Mouse (Mus musculus) embryo, embryonic 10.5 days (tissue): ENCODE measurements at regions not wholly inside any gene's neighbourhood (a gene's known extent, or its start where the extent isn't known, plus 50 kb on each side); places are given as distances from the start of the nearest gene placed in this dataset.

Experiments used
- DNase-seq: peaks from one replicate; pipeline ENCODE4 v3.0.0-alpha.2; 2015; ENCODE audit warnings: low spot score

DNA sequence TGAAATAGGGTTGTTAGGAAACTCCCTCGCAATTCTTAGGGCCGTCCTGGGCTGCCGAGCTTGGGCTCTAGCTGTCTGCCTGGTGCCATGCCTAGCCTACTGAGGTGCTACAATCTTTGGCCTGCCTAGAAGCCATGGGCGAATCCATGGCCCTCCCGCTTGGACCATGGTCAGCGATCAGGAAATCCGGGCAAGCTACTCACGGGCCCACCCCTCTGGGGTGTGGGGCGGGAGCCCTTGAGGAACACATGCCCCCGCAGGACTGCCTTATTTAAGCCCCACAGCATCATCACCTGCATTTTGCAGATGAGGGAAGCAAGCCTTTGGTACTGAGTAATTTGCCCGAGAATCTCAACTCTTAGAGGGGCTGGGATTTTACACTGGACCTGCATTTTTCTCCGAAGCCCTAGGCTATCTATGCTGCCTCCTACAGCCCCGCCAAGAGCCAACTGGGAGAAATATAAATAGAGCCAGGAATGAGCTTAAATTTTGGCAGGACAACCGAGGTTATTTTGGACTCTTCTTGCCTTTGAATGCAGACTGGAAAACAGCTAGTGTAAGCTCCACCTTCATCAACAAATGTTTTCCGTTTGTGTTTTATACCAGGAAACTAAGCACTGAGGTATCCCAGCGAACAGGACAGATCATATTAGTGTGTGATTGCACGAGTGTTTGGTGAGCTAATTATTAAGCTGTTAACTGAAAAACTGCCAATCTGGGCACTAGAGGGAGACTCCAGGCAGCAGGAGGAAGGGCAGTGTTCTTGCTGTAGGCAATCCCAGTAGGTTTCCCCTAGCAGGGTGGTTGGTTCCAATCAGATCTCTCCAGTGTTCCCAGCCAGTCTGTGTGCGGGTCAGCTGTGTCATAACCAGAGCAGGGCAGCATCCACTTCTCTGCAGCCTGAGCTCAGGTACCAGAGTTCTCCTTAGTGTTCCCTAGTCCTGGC, 183.6 kb upstream of the Foxn2 start:
- DNase-seq: peak; percentile 81

DNA sequence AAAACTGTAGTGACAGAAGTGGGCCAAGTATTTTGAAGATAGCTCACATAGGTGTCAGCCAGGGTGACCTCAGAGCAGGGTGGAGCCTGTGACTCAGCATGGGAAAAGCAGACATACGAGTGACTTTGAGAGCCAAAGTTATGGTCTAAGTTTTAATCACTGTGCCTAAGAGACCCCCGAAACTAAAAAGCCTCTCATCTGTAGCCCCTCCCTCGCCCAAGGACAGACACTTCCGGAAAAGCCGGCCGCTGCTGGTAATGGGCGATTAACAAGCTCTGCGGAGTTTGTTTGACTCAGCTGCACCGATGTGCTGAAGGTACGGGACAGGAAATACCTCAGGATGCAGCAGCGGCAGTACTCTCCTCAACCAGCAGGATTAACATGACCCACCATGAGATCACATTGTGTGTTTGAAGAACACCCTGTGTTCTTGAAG, 182.1 kb upstream of the Foxn2 start:
- DNase-seq: peak; percentile 37

DNA sequence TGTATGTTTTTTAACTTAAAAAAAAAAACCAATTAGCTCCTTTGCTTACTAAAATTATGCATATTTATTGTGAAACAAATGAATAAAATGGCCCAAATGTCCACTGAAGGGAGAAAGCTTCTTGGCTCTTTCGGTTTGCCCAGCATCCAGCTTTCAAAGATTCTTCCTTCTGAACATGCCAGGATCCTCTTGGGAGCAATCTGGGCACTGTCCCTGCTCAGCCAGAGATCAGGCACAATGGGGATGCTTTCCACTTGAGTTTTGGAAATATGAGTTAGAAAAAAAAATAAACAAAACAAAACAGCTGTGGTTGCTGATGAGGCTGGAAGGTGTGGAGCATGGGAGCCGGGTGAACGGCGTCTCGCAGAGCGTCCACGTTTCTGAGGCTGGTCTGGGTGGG, 180.3 kb upstream of the Foxn2 start:
- no peak for DNase-seq

DNA sequence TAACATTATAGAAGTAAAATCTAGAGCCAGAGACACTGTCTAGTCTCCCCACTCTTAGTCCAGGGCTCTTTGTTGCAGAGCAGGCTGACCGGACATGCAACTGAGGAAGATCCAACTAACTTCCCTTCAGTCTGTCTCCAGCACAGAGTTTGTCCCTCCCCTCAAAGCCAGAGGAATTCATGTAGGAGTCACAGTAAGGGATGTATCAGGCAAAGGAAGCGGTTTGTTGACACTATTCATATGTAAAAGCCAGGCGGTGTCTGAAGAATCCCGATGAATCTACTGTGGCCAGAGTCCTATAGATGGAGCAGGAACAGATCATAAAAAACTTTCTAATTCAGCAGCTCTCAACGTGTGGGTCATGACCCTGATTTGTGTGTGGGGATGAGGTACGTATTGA, 179.7 kb upstream of the Foxn2 start:
- DNase-seq: no peak

DNA sequence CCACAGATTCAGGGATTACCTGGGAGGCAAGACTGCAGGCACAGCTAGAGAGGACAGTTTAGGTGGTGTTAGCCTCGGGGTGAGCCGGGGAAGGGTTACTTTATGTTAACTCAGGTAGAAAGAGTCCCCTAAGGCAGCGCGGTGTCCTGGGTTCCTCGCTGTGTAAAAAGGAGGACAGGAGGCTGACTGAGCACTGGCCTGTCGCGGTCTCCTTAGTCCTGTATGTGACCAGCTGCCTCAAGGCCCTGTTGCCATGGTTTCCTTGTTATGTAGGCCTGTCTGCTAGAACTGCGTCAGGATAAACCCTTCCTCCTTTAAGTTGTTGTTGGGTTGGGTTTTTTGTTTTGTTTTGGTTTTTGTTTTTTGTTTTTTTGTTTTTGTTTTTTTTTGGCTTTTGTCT, 179.0 kb upstream of the Foxn2 start:
- peak; percentile 54 for DNase-seq

DNA sequence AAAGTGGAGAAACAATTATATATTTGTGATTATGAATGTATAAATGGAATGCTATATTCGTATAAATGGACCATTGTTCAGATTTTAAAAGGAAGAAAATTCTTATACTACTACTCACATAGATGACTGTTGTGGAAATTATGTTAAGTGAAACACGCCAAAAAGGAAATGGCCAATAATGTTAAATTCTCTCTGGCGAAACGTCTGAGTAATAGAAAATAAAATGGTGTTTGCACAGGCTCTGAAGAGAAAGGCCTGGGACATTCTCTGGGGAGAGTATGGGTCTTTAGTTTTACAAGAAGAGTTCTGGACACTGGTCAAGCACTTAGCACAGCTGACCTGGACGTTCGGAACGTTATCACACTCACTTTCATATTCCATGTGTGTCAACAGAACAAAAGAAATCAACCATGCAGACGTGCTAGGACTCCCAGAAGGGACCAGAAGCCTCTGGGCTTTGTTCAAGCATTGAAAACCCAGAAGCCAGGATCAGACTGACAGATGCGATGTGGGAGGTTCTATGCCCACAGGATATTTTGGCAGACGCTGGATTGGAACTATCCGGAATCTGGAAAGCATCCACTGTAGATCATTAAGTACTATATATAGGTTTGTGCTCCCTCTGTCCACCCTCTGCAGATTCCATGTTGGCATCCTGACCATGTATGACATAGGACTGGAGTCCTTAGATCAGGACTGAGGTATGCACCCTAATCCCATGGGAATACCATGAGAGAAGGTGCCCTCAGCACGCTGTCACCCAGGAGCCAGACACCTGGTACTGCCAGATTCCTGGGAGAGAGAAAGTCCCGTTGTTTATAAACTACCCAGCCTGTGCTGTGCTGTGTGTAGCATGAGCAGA, 178.0 kb upstream of the Foxn2 start:
- no peak for DNase-seq

DNA sequence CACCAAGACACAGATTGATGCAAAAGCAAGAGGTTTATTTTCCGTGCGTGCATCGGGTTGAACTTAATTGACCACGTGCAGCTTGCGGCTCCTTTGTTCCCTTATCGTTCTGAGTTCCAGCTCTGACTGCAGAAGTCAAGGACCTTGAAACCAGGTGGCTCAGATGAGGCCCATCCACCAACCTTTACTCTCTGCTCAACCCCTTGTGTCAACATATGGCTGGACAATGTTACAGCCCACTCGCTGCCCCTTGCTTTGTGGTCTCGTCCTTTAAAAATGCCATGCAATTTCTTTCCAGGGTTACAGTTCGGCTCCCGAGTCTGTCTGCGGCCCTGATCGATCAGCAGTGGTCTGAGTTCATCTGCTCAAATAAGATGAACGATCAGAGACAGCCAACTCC, 175.2 kb upstream of the Foxn2 start:
- DNase-seq: no peak

DNA sequence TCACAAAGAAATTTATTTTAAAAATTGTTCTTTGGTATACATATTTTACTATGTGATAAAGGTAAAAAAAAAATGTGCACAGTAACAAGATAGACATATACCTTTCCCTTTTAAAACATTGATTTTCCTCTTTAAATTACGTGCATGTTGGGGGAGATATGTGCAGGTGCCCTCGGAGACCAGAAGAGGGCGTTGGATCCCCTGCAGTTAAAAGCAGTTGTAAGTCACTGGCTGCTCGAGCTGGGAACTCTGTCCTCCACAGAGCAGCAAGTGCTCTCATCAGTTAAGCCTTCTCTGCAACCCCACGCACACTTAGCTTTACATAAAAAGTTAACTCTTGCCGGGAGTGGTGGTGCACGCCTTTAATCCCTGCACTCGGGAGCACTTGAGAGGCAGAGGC, 172.3 kb upstream of the Foxn2 start:
- DNase-seq: no peak

DNA sequence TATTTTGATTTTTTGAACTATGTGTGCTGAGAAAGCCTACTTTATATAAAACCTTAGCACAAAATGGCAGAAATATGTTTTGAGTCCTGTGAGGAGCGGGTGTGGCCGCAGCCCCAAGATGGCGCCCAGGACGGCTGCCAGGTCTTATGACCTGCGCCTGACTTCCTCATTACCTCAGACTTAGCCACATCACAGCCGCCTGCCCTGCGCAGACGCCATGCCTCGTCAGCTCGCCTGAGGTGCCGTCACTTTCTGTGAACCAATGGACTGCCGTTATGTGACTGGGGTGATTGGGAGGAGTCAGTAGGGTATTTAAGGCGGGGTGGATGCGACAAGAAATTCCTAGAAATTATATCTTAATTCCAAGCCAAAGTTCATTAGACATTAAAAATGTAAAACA, 171.7 kb upstream of the Foxn2 start:
- DNase-seq: no peak

DNA sequence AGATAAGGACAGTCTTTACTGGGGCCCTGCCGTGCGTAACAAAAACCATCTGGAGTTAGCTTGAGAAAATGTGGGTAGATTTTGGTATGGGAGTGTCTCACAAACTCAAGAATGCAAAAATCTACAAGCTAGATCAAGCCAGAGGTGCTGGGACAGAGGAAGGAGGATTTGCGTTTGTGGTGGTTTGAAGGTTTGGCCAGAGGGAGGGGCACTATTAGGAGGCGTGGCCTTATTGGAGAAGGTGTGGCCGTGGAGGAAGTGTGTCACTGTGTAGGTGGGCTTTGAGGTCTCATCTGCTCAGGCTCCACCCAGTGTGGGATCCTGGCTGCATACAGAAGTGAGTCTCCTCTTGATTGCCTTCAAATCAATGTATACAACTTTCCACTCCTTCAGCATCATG, 169.6 kb upstream of the Foxn2 start:
- no peak for DNase-seq

DNA sequence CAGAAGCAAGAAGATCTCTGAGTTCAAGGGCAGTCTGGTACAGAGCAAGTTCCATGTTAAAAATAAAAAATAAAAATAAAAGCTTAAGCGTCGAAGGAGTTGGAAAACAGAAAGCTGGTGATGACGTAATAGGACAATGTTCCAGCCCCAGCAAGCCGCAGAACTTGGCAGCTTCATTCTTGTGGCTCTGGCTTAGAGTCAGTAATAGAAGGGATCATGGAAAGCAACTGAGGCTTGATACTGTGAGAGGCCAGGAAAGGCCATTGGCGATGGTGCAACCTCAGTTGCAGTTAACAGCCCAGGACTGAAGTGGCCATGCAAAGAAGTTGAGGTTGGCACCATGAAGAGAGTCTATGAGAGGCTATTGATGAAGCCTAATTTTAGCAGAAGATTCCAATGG, 168.3 kb upstream of the Foxn2 start:
- no peak for DNase-seq

DNA sequence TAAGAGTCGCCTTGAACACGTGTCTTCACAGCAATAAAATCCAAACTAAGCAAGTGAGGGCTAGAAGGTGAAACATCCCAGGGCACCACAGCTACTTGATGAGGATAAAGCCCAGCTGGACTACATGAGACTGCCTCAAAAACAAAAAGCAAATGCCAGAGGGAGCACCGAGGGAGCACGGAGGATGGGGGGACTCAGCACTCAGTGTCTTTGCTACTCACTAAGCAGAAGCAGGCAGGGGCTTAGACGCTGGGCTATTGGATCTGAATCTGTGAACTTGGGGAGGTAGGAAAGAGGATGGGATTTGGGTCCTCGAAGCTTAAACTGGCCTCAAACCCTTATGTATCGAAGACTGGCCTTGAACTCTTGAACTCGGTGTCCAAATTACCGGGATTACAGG, 167.0 kb upstream of the Foxn2 start:
- no peak for DNase-seq

DNA sequence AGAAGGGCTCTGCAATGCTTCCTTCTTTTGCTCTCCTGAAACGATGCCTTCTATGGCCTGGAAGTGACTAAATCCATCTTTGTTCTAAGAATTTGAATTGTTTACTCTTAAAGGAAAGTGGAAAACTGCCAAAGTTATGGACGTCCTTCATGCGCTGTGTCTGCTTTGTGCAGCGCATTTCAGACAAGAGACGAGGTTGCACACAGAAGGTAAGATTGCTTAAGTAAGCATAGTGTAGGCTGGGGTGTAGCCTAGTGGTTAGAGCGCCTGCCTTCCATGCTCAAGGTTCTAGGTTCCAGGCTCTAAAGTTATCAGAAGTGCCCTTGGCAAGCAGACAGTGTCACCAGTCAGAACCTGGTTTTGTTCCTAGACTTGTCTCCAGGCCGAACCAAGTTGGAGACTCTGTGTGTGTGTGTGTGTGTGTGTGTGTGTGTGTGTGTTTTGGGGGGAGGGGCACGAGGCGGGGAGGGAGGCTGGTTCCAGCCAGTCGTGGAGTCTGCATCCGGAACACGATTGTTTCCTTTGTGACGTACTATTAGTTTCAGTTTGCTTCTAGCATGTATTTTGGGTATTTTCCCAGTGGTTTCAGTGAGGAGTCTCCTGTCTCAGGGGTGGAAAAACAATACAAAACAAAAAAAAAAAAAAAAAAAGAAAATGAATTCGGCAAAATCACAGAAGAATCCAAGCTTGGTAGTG, 166.4 kb upstream of the Foxn2 start:
- no peak for DNase-seq

DNA sequence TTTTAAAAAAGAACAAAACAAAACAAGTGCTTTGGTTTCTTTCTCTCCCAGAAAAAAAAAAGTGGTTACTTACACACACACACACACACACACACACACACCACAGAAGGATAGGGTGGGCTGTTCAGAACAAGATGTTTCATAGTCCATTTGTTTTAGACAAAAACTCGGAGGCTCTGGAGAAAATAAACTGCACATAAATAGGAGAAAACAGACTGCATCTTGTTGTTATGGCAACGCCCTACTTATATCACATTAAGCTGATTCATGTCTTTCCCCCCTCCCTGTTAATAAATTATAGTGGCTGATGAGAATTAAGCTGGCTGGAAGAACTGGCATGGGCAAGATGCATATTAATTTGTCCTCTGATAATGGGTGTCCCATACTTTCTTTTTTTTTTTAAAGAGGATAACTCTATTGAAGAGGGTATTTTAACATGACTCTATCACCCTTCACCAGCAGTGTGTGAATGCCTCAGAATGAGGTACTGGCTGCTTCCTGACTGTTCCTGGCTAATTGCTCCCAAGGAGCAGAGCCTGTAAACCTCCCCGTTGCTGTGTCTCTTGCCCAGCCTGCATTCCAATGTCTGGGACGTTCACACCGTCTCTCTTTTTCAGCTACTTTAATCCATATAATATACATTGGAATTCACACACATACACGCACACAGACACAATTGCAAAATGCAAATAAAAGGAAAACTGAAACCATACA, 165.6 kb upstream of the Foxn2 start:
- DNase-seq: no peak

DNA sequence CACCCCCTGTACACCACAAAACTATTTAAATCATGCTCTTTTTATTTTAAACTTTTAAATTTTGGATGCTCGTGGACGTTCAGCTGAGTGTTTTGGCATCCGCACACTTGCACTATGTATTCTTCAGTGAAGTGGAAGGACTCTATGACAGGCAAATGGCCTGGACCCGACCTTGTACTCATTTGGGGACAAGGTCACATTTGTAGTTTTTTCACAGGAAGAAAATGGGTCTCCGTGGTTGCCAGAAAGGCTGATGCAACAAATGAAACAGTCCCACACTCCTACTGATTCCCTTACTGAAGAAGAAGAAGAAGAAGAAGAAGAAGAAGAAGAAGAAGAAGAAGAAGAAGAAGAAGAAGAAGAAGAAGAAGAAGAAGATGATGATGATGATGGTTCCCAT, 160.9 kb upstream of the Foxn2 start:
- no peak for DNase-seq

DNA sequence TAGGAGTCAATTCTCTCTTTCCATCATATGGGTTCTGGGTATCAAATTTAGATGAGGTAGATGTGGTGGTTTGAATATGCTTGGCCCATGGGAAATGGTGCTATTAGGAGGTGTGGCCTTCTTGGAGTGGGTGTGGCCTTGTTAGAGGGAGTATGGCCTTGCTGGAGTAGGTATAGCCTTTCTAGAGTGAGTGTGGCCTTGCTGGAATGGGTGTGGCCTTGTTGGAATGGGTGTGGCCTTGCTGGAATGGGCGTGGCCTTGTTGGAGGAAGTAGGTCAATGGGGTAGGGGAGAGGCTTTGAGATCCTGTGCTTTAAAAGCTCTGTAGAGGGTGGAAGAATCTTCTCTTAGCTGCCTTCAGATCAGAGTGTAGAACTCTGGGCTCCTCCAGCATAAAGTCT, 157.8 kb upstream of the Foxn2 start:
- no peak for DNase-seq

DNA sequence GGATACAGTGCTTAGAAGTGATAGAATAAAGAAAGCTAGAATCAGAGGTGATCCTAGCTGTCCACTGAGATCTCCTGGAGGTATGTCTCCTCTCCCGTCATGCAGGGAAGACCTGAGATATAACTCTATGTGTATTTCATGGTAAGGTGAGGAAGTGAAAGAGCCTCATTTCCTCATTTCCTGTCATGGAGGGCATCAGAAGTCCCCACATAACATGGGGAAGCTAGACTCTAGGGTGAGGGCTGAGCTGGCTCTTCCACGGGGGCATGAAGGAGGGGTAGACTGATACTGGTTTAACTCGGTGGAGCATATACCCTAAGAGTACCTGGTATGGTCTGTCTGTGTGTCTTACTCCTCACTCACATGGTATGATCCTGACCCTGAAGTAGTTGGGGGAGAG, 156.0 kb upstream of the Foxn2 start:
- DNase-seq: no peak

DNA sequence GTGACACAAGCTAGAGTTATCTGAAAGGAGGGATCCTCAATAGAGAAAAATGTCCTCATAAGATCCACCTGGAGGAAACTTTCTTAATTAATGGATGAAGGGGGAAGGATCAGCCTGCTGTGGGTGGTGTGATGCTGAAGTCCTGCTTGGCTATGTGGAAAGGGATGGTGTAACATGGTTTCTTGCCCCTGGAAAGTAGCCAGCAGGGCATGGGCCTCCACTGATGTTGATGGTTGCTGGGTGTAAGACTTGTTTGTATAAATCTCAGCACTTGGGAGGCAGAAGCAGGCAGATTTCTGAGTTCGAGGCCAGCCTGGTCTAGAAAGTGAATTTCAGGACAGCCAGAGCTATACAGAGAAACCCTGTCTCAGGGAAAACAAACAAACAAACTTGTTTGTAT, 152.7 kb upstream of the Foxn2 start:
- no peak for DNase-seq

DNA sequence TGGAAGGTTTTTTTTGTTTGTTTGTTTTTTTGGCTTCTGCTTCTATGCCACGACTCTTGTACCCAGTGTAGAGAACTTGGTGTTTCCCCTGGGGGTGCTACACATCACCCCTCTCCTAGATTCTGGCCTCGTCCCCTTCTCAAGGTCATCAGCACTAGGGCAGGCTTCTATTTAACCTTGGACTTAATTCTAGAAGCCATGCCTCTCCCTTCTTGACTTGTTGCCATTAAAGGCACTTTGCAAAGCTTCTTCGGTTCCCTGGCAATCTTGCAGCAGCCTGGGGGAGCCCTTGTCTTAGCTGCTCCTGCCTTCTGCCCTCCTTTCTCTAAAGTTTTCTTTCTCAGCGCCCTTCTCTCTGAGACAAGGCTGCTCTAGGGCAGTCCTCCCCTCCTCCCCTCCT, 143.0 kb upstream of the Foxn2 start:
- DNase-seq: no peak

DNA sequence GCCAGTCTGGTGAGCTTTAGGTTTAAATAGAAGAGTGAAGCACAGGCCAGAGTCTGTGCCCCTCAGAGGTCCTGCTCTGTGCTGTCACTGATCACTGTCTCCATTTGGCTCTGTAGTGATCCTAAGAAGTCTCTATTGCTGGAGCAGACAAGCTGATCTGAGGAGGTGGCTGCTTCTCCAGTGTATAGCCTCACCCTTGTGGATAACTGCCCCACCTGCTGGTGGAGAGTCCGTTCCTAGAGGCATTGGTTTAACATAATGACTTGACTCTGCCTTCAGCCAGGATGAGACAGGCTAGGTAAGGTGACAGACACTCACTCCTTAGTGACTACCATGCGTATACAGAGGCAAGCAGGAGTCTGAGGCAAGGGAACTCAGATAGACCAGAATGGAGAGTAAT, 136.5 kb upstream of the Foxn2 start:
- DNase-seq: no peak

DNA sequence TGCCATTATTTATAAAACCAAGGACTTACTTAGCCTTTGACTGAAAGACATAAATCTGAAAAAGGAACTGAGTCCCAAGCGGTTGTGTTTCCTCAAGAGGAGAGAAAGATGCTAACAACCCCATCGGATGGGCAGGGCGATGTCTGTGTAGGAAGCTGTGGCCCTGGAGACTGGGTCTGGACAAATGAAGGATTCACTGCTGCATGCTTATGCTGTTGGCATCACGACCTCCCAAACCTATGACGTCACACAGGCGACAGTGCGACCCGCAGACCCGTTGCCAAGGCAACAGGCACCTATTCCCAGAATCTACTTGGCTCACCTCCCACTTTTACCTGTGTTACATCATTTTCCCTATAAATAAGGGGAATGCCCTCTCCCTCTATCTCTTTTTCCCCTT, 135.3 kb upstream of the Foxn2 start:
- DNase-seq: no peak

DNA sequence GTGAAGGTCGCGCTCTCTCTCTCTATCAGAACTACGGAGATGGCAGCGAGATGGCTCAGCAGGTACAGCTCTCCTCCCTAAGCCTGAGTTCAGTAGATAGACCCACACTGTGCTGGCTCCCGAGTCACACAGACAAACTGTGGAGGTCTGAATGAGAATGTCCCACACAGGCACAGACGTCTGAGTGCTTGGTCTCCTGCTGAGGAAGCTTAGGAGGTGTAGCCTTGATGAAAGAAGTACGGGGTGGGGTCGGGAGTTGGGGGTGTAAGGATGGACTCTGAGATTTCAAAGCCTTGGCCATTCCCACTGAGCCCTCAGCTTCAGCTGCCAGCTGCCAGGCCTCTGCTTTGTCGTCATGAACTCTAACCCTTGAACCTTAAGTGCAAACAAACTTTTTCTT, 134.2 kb upstream of the Foxn2 start:
- DNase-seq: no peak
